Mouse (Mus musculus) brown adipose tissue, adult 24 weeks (tissue): Measurements from ENCODE around the gene Hykk. TPM values are rescaled to one million over a fixed set of nuclear protein-coding genes. Genes with fewer than 3 reads are reported as not detected.
A peak's percentile ranks its signal among the peaks of the same experiment; 100 is the strongest.

ENCODE experiments used
- H3K27ac ChIP-seq: fragments of 200-500 bp; replicated peaks from 2 replicates; pipeline ENCODE4 v1.5.1; 2012; ENCODE audit warnings: low read depth, mild to moderate bottlenecking, low read length
- H3K4me1 ChIP-seq: fragments of 200-500 bp; 2 replicates; pipeline ENCODE4 v1.6.1; 2012; ENCODE audit warnings: low read length, mixed read lengths; ENCODE audit not compliant: control insufficient read depth, insufficient read depth, insufficient read length
- H3K4me3 ChIP-seq: fragments of 200-500 bp; 2 replicates; pipeline ENCODE4 v1.5.1; 2012; ENCODE audit warnings: low read depth, mild to moderate bottlenecking, low read length, moderate library complexity; ENCODE audit not compliant: insufficient read depth
- polyA plus RNA-seq: library from polyadenylated mRNA; stranded (reverse); fragments of >200 nt; gene quantifications from 2 replicates; pipeline ENCODE4 v1.2.4, GENCODE M21; 2012; ENCODE audit not compliant: missing spikeins, insufficient read depth, insufficient read length

Hykk gene
- polyA plus RNA-seq, result 2.0 and 2.1 TPM in 2 replicates

GRCm38 (mm10) chr9:54917010-54917677 is at the start of gene Hykk:
Hykk (plus strand) TSS chr9:54917283.
- H3K4me1 ChIP-seq, result no peaks in the 10 kb centered on the region
- H3K27ac ChIP-seq, result no peak within 1 kb of the TSS
- H3K4me3 ChIP-seq, result peak within 1 kb of the TSS; percentile 76

GRCm38 (mm10) chr9:54878759-54879158 is 38.3 kb upstream of the Hykk start:
- Histone ChIP-seq H3K4me3 (no peak overlapping the region), H3K4me1 (no peaks in the 10 kb centered on the region), H3K27ac (no peak overlapping the region)

GRCm38 (mm10) chr9:54892111-54892510 is 25.0 kb upstream of the Hykk start:
- H3K4me1 ChIP-seq, result no peaks in the 10 kb centered on the region
- H3K27ac ChIP-seq, result no peak overlapping the region
- H3K4me3 ChIP-seq, result no peak overlapping the region

GRCm38 (mm10) chr9:54897097-54897496 is 20.0 kb upstream of the Hykk start:
- Histone ChIP-seq H3K4me1 (no peaks in the 10 kb centered on the region), H3K27ac (no peak overlapping the region), H3K4me3 (no peak overlapping the region)

GRCm38 (mm10) chr9:54909446-54909845 is 7.6 kb upstream of the Hykk start:
- Histone ChIP-seq H3K27ac (no peak overlapping the region), H3K4me3 (no peak overlapping the region), H3K4me1 (no peaks in the 10 kb centered on the region)

- Histone ChIP-seq H3K4me1 (no peaks in the 10 kb centered on the region), H3K4me3 (no peak overlapping the region), H3K27ac (no peak overlapping the region)
Measured at GRCm38 (mm10) chr9:54915576-54915975, 1.5 kb upstream of the Hykk start.

- Histone ChIP-seq H3K4me1 (no peaks in the 10 kb centered on the region), H3K4me3 (peak overlapping the region; percentile 76; the same call in 1 of the 2 replicates), H3K27ac (no peak overlapping the region)
Measured at GRCm38 (mm10) chr9:54916401-54916800, 682 bp upstream of the Hykk start.

- no peak overlapping the region for H3K4me3 ChIP-seq
- no peaks in the 10 kb centered on the region for H3K4me1 ChIP-seq
- H3K27ac ChIP-seq, result no peak overlapping the region
Measured at GRCm38 (mm10) chr9:54918191-54918590, 1.1 kb downstream of the Hykk start.

GRCm38 (mm10) chr9:54918781-54919180 is 1.7 kb downstream of the Hykk start:
- Histone ChIP-seq H3K4me3 (no peak overlapping the region), H3K27ac (no peak overlapping the region)

GRCm38 (mm10) chr9:54919946-54920345 is 2.9 kb downstream of the Hykk start:
- Histone ChIP-seq H3K4me3 (no peak overlapping the region), H3K27ac (no peak overlapping the region)

More at GRCm38 (mm10) chr9:54918781-54919180, 1.7 kb downstream of the Hykk start:
- H3K4me1 ChIP-seq, result no peaks in the 10 kb centered on the region

GRCm38 (mm10) chr9:54930741-54931140 is 13.7 kb downstream of the Hykk start:
- Histone ChIP-seq H3K4me3 (no peak overlapping the region), H3K27ac (no peak overlapping the region), H3K4me1 (no peaks in the 10 kb centered on the region)

More at GRCm38 (mm10) chr9:54919946-54920345, 2.9 kb downstream of the Hykk start:
- no peaks in the 10 kb centered on the region for H3K4me1 ChIP-seq

- H3K27ac ChIP-seq, result no peak overlapping the region
- H3K4me3 ChIP-seq, result no peak overlapping the region
- no peaks in the 10 kb centered on the region for H3K4me1 ChIP-seq
Measured at GRCm38 (mm10) chr9:54931765-54932164, 14.7 kb downstream of the Hykk start.

GRCm38 (mm10) chr9:54932379-54932778 is 15.3 kb downstream of the Hykk start:
- Histone ChIP-seq H3K4me1 (no peaks in the 10 kb centered on the region), H3K27ac (no peak overlapping the region), H3K4me3 (no peak overlapping the region)

GRCm38 (mm10) chr9:54942071-54942470 is 25.0 kb downstream of the Hykk start:
- Histone ChIP-seq H3K4me3 (no peak overlapping the region), H3K4me1 (no peaks in the 10 kb centered on the region), H3K27ac (no peak overlapping the region)

- Histone ChIP-seq H3K27ac (no peak overlapping the region), H3K4me3 (no peak overlapping the region), H3K4me1 (no peaks in the 10 kb centered on the region)
Measured at GRCm38 (mm10) chr9:54944467-54944866, 27.4 kb downstream of the Hykk start.

- Histone ChIP-seq H3K27ac (no peak overlapping the region), H3K4me3 (no peak overlapping the region), H3K4me1 (no peaks in the 10 kb centered on the region)
Measured at GRCm38 (mm10) chr9:54946256-54946655, 29.2 kb downstream of the Hykk start.
